Mouse (Mus musculus) E14TG2a.4 (cell line): ENCODE data around the gene Tysnd1.

Experiments used
- CTCF ChIP-seq: conservative IDR thresholded peaks from 2 replicates; pipeline ENCODE4 v1.5.1; 2014; ENCODE audit warnings: low read length
- NANOG ChIP-seq: IDR thresholded peaks from 2 replicates; pipeline ENCODE4 v1.6.1; 2014; ENCODE audit warnings: borderline replicate concordance, low read length, mixed read lengths
- POU5F1 ChIP-seq: IDR thresholded peaks from 2 replicates; pipeline ENCODE4 v1.6.1; 2014; ENCODE audit warnings: low read length, borderline replicate concordance

GRCm38 (mm10) chr10:61750014-61750413 lies 54.7 kb downstream of the Tysnd1 start:
- no peak for TF ChIP-seq CTCF
- TF ChIP-seq NANOG = no peak
- no peak for TF ChIP-seq POU5F1
